Mouse (Mus musculus): ENCODE results near the gene Lca5. TPM values are rescaled to one million over a fixed set of nuclear protein-coding genes. Genes with fewer than 3 reads are reported as not detected.

The Lca5 gene
- polyA plus RNA-seq, 1 experiment from 2014 or later: 17.9 TPM

DNA sequence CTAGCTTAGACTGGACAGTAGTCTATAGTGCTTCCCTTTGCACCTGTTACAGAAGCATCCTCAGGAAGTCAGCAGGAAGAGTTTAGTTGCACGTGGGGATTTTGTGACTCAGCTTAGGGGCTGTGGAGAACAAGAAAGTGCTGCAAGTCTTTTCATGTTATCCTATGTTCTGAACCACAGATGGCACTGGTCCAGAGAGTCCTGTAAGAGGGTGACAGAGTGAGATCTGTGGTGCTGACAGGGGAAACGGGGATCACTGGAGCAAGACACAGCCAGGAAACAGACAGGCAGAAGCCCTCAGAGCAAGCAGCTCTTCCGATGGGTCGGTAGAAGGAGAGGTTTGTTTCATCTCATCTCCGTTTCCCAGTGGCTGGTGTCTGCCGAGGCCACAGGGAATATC is 55.6 kb downstream of the Lca5 start:
- WGBS: 76% methylated on average over 6 of the region's 6 CpGs
- no peak for DNase-seq (ENCODE audit: low spot score)
- no peak overlapping the region for H3K4me3 ChIP-seq
- no peaks in the 10 kb centered on the region for H3K36me3 ChIP-seq (replicated peaks)
- no peak overlapping the region for H3K27ac ChIP-seq (replicated peaks)
- H3K4me1 ChIP-seq: no peaks in the 10 kb centered on the region; the same call in 1 of the 2 replicates
- H3K9me3 ChIP-seq: no peaks in the 10 kb centered on the region
- no peaks in the 10 kb centered on the region for H3K27me3 ChIP-seq (replicated peaks; ENCODE audit: low read depth, poor library complexity, severe bottlenecking)

DNA sequence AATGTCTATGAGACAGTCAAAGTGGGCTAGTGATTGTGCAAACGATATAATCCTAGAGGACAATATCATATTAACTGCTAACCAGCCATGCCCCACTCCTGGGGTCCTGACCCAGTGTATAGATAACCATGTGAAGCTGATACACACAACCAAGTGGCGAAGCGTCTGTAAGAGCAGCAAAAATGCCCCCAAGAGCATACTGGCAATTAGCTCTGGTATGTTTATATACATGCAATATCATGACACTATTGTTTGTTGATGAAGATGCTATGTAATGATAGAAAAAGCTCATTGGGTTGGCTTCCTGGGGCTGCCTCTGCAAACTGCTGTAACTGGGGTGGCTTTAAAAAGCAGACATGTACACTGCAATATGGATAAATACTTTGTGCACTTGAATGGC is 57.7 kb downstream of the Lca5 start:
- H3K27ac ChIP-seq (replicated peaks): no peak overlapping the region
- no peaks in the 10 kb centered on the region for H3K27me3 ChIP-seq (replicated peaks; ENCODE audit: low read depth, poor library complexity, severe bottlenecking)
- DNase-seq (ENCODE audit: low spot score): no peak
- WGBS: 74% methylated on average over 3 of the region's 3 CpGs
- H3K4me3 ChIP-seq: no peak overlapping the region
- no peaks in the 10 kb centered on the region for H3K4me1 ChIP-seq
- no peaks in the 10 kb centered on the region for H3K9me3 ChIP-seq
- no peaks in the 10 kb centered on the region for H3K36me3 ChIP-seq (replicated peaks)

DNA sequence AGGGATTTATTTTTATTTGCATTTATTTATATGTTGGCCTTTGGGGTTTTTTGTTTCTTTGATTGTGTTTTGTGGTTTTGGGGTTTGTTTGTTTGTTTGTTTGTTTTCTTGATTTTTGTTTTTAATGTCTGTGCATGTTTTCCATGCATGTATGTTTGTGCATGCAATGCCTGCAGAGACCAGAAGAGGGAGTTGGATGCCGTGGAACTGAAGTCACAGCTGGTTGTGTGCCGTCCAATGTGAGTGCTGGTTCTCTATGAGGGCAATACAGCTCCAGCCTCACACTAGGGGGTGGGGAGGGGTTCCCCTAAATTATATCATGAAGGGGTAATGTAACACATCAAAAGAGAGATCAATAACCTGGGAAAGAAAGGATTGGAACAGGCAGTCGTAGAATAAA is 58.2 kb downstream of the Lca5 start:
- 46% methylated on average over 3 of the region's 3 CpGs for WGBS
- peak; percentile 38 for DNase-seq (ENCODE audit: low spot score)
- H3K4me1 ChIP-seq: no peaks in the 10 kb centered on the region

DNA sequence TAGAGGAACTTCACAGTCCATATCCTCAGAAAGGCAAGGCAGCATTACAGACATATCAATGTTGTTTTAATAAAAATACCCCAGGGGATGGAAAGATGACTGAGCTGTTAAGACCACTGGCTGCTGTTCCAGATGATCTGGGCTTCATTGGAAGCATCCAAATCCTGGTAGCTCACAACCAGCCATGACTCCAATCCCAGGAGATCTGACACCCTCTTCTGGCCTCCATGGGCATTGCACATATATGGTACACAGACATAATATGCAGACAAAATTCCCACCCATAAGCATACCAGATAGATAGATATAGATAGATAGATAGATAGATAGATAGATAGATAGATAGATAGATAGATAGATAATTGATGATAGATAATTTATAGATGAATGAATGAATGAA is 59.6 kb downstream of the Lca5 start:
- Histone ChIP-seq H3K36me3 (replicated peaks) (no peaks in the 10 kb centered on the region), H3K27me3 (replicated peaks; ENCODE audit: low read depth, poor library complexity, severe bottlenecking) (no peaks in the 10 kb centered on the region), H3K9me3 (no peaks in the 10 kb centered on the region), H3K4me1 (no peaks in the 10 kb centered on the region), H3K27ac (replicated peaks) (no peak overlapping the region), H3K4me3 (no peak overlapping the region)
- DNase-seq (ENCODE audit: low spot score): peak; percentile 53

More for the DNA sequence above, 58.2 kb downstream of the Lca5 start:
- Histone ChIP-seq H3K9me3 (no peaks in the 10 kb centered on the region), H3K4me3 (no peak overlapping the region), H3K27me3 (replicated peaks; ENCODE audit: low read depth, poor library complexity, severe bottlenecking) (no peaks in the 10 kb centered on the region), H3K36me3 (replicated peaks) (no peaks in the 10 kb centered on the region), H3K27ac (replicated peaks) (no peak overlapping the region)

DNA sequence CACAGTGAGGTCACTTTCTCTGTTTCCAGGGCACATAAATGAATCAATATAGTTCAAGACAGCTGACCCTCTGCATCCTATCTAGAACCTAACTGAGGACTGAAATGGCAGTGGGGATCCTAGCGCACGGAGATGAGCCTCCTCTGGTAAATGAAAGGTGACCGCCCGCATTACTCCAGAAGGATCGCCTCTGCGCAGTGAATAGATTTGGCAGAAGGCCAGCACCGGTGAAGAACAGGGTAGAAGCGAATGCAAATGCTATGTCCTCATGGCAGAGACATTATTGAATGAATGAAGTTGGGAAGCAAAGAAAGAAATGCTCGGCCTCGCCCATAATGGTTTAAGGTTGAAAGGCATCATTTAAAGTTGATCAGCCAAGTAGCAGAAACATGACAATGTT is 61.3 kb downstream of the Lca5 start:
- DNase-seq (ENCODE audit: low spot score): no peak
- Histone ChIP-seq H3K27me3 (replicated peaks; ENCODE audit: low read depth, poor library complexity, severe bottlenecking) (no peaks in the 10 kb centered on the region), H3K27ac (replicated peaks) (no peak overlapping the region), H3K36me3 (replicated peaks) (no peaks in the 10 kb centered on the region), H3K9me3 (no peaks in the 10 kb centered on the region), H3K4me1 (no peaks in the 10 kb centered on the region), H3K4me3 (no peak overlapping the region)
- 91% methylated on average over 10 of the region's 10 CpGs for WGBS

DNA sequence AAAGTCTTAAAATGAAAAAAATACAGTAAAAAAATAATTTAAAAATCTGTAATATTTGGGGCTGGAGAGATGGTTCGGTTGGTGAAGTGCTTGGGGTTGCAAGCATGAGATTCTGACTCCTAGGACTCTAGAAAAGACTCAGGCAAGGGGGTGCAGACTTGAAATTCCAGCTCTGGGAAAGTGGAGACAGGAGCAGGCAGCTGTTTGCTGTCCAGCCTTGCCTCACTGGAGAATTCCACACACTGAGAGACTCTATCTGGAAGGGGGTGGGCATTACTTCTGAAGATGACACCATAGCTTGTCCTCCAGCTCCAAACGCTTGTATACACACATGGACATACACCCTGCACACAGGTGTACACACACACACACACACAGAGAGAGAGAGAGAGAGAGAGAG is 63.8 kb downstream of the Lca5 start:
- H3K9me3 ChIP-seq: no peaks in the 10 kb centered on the region
- no peaks in the 10 kb centered on the region for H3K4me1 ChIP-seq
- H3K27ac ChIP-seq (replicated peaks): no peak overlapping the region
- WGBS: 83% methylated on average over 2 of the region's 2 CpGs
- DNase-seq (ENCODE audit: low spot score): no peak
- no peaks in the 10 kb centered on the region for H3K27me3 ChIP-seq (replicated peaks; ENCODE audit: low read depth, poor library complexity, severe bottlenecking)
- H3K36me3 ChIP-seq (replicated peaks): no peaks in the 10 kb centered on the region
- H3K4me3 ChIP-seq: no peak overlapping the region

DNA sequence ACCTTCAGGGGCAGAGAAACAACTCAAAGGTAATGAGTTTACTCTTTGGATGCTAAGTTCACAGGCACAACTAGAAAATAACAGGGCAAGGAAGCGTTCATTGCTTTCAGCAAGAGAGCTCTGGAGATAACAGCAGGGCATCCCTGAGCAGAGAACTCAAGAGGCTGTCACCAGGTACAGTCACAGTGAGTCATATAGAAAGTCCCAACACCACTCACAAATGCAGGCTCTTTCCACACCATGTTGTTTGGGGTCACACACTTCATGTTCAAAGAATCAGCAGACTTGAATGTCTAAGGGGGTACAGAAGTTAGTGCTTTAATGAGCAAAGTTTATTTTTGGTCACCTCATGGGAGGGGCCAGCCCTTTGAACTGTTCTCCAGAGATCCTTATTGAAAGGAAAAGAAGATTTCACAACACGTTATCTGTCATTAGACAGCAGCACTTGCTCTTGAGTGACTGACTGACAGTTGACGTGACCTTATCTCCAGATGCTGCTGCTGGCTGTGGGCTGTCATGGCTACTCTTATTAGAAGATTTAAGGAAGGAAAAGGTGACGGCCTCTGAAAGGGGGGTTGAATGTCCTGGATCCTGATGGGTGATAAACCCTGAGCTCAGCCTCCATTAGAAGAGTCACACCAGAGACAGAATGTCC is 65.3 kb downstream of the Lca5 start:
- 74% methylated on average over 4 of the region's 4 CpGs for WGBS
- DNase-seq (ENCODE audit: low spot score): no peak
- no peaks in the 10 kb centered on the region for H3K4me1 ChIP-seq
- no peak overlapping the region for H3K27ac ChIP-seq (replicated peaks)
- no peaks in the 10 kb centered on the region for H3K36me3 ChIP-seq (replicated peaks)
- H3K27me3 ChIP-seq (replicated peaks; ENCODE audit: low read depth, poor library complexity, severe bottlenecking): no peaks in the 10 kb centered on the region
- no peaks in the 10 kb centered on the region for H3K9me3 ChIP-seq
- H3K4me3 ChIP-seq: no peak overlapping the region

DNA sequence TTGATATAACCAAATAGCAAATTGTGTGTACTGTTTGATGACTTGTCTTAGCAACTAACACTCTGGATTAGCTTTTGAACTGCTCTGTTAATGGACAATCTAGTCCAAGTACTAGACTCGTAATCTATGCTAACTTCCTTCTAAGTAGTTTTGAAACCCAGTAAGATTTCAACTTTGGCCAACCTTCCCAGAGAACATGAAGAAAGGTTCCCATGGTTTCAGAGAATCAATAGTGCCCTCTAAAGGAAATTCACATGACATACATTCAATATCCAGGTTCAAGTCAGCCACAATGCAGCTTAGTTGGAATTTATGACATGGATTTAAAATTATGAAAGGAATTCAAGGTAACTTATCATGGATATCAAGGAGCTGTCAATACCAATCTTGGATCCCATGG is 70.0 kb downstream of the Lca5 start:
- Histone ChIP-seq H3K4me3 (no peak overlapping the region), H3K36me3 (replicated peaks) (no peaks in the 10 kb centered on the region), H3K27ac (replicated peaks) (no peak overlapping the region), H3K9me3 (no peaks in the 10 kb centered on the region), H3K27me3 (replicated peaks; ENCODE audit: low read depth, poor library complexity, severe bottlenecking) (no peaks in the 10 kb centered on the region), H3K4me1 (no peaks in the 10 kb centered on the region)
- no peak for DNase-seq (ENCODE audit: low spot score)
- WGBS: 45% methylated on average over 1 of the region's 1 CpGs

DNA sequence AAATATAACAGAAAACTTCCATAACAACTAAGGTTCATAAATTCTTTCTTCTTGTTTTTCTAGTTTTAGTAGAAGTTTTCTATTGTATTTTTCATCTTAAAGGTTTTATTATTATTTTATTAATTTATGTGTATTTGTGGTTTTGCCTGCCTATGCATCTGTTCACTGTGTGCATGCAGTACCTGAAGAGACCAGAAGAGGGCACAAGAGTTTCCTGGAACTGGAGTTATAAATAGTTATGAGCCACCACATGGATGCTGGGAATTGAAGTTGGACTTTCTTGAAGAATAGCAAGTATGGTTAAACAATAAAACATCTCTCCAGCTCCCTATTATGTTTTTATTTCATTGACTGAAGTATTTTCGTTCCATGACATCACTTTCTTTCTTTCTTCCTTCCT is 72.7 kb downstream of the Lca5 start:
- WGBS: 86% methylated on average over 1 of the region's 1 CpGs
- peak; percentile 29 for DNase-seq (ENCODE audit: low spot score)
- no peak overlapping the region for H3K27ac ChIP-seq (replicated peaks)
- H3K36me3 ChIP-seq (replicated peaks): no peaks in the 10 kb centered on the region
- H3K4me1 ChIP-seq: no peaks in the 10 kb centered on the region
- no peaks in the 10 kb centered on the region for H3K27me3 ChIP-seq (replicated peaks; ENCODE audit: low read depth, poor library complexity, severe bottlenecking)
- no peak overlapping the region for H3K4me3 ChIP-seq
- no peaks in the 10 kb centered on the region for H3K9me3 ChIP-seq

DNA sequence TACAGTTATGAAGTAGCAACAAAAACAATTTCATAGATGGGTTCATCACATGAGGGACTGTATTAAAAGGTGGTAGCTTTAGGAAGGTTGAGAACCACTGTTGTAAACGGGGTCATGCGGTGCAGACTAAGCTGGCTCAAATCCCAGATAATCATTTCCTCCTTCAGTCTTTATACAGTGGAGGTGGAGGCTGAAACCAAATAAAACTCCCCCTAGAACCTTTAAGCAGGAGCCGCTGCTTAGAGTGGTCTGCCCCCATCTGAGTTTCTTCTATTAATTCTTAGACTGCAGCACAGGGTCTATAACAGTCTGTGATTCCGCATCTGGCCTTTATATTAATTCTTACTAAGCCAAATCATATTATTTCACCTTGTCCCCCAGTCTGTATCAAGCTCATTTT is 85.1 kb downstream of the Lca5 start:
- peaks cover 25% of the 10 kb centered on the region for H3K4me1 ChIP-seq
- no peaks in the 10 kb centered on the region for H3K9me3 ChIP-seq
- no peaks in the 10 kb centered on the region for H3K36me3 ChIP-seq (replicated peaks)

DNA sequence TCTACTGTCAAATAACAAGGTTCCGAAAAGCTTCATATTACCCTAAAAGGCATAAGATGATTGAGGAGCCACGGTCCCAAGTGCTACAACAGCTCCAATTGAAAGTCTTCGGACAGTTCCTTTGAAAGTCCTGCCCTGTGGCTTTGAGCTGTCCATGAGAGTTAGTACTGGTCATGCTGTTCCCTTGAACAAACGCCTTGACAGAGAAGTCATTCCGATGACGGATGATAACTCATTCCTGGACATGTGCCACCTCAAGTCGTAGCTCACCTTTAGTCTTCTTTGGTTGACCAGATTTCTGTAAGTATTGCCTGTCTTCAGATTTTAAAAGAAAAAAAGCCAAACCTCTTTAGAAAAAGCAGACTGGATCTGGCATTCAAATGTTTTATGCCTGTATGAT is 87.6 kb downstream of the Lca5 start:
- H3K4me1 ChIP-seq: peaks cover 49% of the 10 kb centered on the region
- no peaks in the 10 kb centered on the region for H3K9me3 ChIP-seq
- DNase-seq (ENCODE audit: low spot score): no peak
- no peak overlapping the region for H3K4me3 ChIP-seq
- WGBS: 79% methylated on average over 7 of the region's 7 CpGs
- no peaks in the 10 kb centered on the region for H3K36me3 ChIP-seq (replicated peaks)
- no peak overlapping the region for H3K27ac ChIP-seq (replicated peaks)
- no peaks in the 10 kb centered on the region for H3K27me3 ChIP-seq (replicated peaks; ENCODE audit: low read depth, poor library complexity, severe bottlenecking)

More for the DNA sequence above, 85.1 kb downstream of the Lca5 start:
- H3K27me3 ChIP-seq (replicated peaks; ENCODE audit: low read depth, poor library complexity, severe bottlenecking): no peaks in the 10 kb centered on the region
- no peak overlapping the region for H3K27ac ChIP-seq (replicated peaks)
- H3K4me3 ChIP-seq: no peak overlapping the region
- WGBS: 78% methylated on average over 4 of the region's 4 CpGs
- no peak for DNase-seq (ENCODE audit: low spot score)

DNA sequence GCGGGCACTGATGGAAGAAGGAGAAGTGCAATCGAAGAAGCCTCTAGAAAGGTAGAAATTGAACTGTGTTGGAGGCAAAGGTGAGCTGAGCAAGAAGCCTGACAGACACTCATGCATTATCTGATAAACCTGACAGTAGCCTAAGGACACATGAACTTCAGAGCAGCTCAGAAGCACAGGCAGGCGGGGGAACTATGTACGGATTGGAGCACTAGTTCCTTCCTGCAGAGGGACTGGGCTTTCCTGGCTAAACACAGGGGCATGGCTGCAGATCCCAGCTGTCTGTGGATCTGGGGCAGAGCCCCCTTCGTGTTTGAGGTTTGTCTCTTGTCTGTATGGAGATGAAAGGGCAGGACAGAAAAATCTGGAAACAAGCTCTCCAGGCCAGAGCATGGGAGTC is 89.8 kb downstream of the Lca5 start:
- H3K9me3 ChIP-seq: no peaks in the 10 kb centered on the region
- peak overlapping the region; percentile 73 for H3K27ac ChIP-seq (replicated peaks)
- H3K36me3 ChIP-seq (replicated peaks): no peaks in the 10 kb centered on the region
- H3K27me3 ChIP-seq (replicated peaks; ENCODE audit: low read depth, poor library complexity, severe bottlenecking): no peaks in the 10 kb centered on the region
- H3K4me1 ChIP-seq: peaks cover 44% of the 10 kb centered on the region
- peak; percentile 21 for DNase-seq (ENCODE audit: low spot score)
- H3K4me3 ChIP-seq: no peak overlapping the region
- WGBS: 58% methylated on average over 5 of the region's 5 CpGs

DNA sequence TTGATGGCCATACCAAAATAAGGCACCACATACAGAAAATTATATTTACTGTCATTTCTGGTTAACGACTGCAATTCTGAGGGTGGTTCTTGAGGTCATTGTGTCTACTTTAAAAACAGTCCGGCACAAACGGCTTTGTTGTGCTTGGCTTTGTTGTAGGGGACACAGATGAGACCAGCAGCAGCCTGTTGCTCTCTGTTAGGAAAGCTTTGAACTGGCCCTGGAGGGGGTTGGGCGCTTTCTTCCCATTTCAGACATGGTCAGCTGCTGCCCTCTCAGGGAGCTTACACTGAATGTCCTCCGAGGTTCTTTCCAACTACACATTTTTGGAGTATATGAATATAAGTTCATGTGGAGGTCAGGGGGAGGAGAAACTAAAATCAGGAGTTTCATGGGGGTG is 90.3 kb downstream of the Lca5 start:
- 14% methylated on average over 5 of the region's 5 CpGs for WGBS
- peak; percentile 65 for DNase-seq (ENCODE audit: low spot score)
- H3K9me3 ChIP-seq: no peaks in the 10 kb centered on the region
- H3K36me3 ChIP-seq (replicated peaks): no peaks in the 10 kb centered on the region
- peak overlapping the region; percentile 73 for H3K27ac ChIP-seq (replicated peaks)
- H3K27me3 ChIP-seq (replicated peaks; ENCODE audit: low read depth, poor library complexity, severe bottlenecking): no peaks in the 10 kb centered on the region
- H3K4me3 ChIP-seq: no peak overlapping the region
- H3K4me1 ChIP-seq: peaks cover 44% of the 10 kb centered on the region

DNA sequence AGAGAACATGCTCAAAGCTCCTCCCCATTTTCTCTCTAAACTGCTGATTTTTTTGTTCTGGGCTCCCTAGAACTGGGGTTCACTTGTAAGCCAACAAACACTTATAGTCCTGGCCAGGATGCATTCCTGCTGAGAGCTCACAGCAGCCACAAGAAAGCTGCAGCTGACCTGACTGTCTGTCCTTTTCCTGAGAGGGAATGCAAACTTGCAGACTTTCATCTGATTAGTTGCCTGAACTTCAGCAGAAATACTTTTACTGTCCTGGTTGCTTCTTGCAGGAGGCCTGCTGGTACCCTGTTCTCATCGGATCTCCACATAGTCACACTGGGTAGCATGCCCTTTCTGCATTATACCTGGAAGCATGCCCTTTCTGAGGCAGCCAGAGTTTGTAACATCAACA is 91.0 kb downstream of the Lca5 start:
- DNase-seq (ENCODE audit: low spot score): peak; percentile 18
- Histone ChIP-seq H3K27ac (replicated peaks) (peak overlapping the region; percentile 73), H3K36me3 (replicated peaks) (no peaks in the 10 kb centered on the region), H3K4me1 (peaks cover 44% of the 10 kb centered on the region), H3K27me3 (replicated peaks; ENCODE audit: low read depth, poor library complexity, severe bottlenecking) (no peaks in the 10 kb centered on the region), H3K9me3 (no peaks in the 10 kb centered on the region), H3K4me3 (no peak overlapping the region)
- 5% methylated on average over 1 of the region's 1 CpGs for WGBS
